Mouse (Mus musculus) left cerebral cortex, postnatal 25 days (tissue): ENCODE measurements around the gene Mcoln2. TPM values are rescaled to one million over a fixed set of nuclear protein-coding genes. Genes with fewer than 3 reads are reported as not detected.
A peak's percentile ranks its signal among the peaks of the same experiment; 100 is the strongest.

Experiments
- DNase-seq, 2 experiments: peaks; one replicate each; pipeline ENCODE4 v3.0.0; 2022; ENCODE audit warnings: low spot score in 2 of 2, mixed read lengths in 1 of 2
- intact Hi-C: fragments of 180-260 bp; cut with DNase I; formaldehyde crosslinking; loops from one replicate; pipeline ENCODE4 v1.15.1; 2025
- total RNA-seq, 2 experiments: library from RNA; stranded (reverse); gene quantifications; 2 replicates each; pipeline ENCODE4 v1.2.3; 2021

Gene Mcoln2
- total RNA-seq, result not detected

GRCm38 (mm10) chr3:146149156-146150057, at the start of gene Mcoln2:
Gene Mcoln2, plus strand, starts transcription at chr3:146149833.
- DNase-seq, result no peak
- intact Hi-C loops, result no loop called here

DNA sequence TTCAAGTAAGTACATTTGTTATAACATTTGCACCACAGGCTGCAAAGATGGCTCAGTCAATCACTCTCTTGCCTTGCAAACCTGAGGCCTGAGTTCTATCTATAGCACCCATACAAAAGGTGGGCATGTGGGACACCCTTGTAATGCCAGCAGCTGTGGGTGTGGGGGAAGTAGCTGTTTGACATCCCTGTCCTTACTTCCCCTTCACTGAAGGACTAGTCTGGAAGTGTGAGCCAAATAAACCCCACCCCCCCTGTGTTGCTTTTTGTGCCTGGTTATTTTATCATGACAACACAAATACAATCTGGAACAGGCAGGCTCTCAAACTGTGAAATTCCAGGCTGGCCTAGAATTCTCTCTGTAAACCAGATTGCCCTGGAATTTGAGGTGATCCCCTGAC, 49.7 kb upstream of the Mcoln2 start:
- intact Hi-C loops, result no loop called here
- no peak for DNase-seq

DNA sequence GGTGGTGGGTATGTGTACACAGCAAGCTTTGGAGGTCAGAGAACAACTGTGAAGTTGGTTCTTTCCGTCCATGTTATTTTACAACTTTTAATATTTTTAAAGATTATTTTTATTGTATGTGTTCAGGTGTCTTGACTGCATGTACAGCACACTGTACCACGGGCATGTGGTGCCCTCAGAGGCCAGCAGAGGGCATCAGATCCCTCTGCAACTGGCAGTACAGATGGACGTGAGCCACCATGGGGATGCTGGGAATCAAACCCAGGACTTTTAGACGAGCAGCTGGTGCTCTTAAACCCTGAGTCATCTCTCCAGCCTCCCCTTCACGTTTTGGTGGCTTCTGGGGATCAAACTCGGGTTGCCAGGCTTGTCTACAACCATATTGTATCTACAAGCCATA, 47.6 kb upstream of the Mcoln2 start:
- DNase-seq, result no peak
- intact Hi-C loops, result no loop called here

GRCm38 (mm10) chr3:146107116-146107849, 42.4 kb upstream of the Mcoln2 start:
- no peak for DNase-seq
- intact Hi-C loops, result no loop called here

DNA sequence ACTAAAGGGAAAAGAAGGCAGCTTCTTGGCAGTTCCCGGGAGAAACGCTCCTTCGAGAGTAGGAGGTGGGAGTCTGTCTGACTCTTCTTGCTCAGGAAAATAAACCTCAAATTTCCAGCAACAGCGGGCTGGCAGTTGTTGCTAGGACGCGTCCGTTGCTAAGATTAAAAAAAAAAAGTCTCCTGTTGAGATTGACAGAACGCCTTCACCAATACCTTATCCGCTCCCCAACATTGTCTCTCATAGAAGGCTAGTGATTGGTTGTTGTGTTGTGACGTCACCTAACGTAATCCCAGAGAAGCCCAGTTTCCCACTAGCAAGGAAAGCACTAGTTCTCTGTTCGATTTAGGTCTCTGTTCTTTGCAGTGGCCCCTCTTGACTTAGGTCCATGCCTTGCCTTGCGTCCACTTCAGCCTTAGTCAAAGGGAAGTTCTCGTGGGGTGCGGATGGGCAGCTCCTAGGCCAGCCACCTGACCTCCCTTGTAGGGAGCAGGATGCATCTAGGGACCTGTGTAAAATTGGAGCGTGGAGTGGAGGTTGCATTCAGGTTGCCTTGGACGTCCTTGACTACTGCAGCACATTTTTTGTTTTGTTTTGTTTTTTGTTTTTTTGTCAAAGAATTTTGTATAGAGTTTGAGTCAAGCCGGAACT, 41.6 kb upstream of the Mcoln2 start, which contains the start of gene Wdr63:
Wdr63 (minus strand) TSS at position 210 of the 651 bp plus-strand sequence.
- intact Hi-C loops, result no loop called here

DNA sequence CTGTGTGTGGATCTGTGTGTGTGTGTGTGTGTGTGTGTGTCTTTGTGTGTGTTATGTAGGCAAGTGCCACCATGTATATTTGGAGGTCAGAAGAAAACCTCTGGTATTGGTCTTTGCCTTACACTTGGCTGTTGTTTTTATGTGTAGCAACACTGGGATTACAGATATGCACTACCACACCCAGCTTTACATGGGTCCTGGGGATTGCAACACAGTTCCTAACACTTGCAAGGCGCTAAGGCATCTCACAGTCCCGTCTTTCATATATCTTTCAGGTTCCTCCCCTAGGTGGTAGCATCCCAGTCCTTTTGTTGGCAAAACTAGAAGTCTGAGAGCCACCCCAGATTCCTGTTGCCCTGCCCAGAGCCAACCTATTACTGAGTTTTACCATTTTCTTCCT, 40.7 kb upstream of the Mcoln2 start:
- no peak for DNase-seq
- intact Hi-C loops, result no loop called here

More for the DNA sequence above, 41.6 kb upstream of the Mcoln2 start, which contains the start of gene Wdr63:
- peak; percentile 79 to 89 for DNase-seq

- intact Hi-C loops, result no loop called here
- no peak for DNase-seq
Measured at GRCm38 (mm10) chr3:146110358-146110757, 39.3 kb upstream of the Mcoln2 start.

DNA sequence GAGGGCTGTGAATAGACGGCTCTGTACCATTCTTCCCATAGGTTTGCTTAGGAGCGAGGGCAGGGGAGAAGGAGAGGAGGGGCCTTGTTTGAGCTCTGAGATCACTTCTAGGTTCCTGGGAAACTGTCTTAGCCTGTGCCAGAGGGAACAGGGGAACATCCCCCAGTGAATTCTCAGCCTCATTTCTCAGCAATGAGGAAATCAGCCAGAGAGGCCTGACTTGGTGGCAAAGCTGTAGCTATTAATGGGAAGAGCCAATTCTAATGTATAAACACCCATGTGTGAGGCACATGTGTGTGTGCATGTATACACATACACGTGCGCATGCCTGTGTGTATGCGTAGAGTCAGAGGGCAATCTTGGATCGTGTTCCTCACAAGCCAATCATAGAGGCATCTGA, 38.7 kb upstream of the Mcoln2 start:
- intact Hi-C loops, result no loop called here
- DNase-seq, result no peak

- intact Hi-C loops, result no loop called here
- DNase-seq, result no peak
Measured at GRCm38 (mm10) chr3:146117258-146117996, 32.2 kb upstream of the Mcoln2 start, which contains the start of gene Mcoln3. Gene Mcoln3, plus strand, starts transcription at chr3:146117450.

- intact Hi-C loops, result no loop called here
- DNase-seq, result no peak
Measured at GRCm38 (mm10) chr3:146117997-146118457, 31.6 kb upstream of the Mcoln2 start.

DNA sequence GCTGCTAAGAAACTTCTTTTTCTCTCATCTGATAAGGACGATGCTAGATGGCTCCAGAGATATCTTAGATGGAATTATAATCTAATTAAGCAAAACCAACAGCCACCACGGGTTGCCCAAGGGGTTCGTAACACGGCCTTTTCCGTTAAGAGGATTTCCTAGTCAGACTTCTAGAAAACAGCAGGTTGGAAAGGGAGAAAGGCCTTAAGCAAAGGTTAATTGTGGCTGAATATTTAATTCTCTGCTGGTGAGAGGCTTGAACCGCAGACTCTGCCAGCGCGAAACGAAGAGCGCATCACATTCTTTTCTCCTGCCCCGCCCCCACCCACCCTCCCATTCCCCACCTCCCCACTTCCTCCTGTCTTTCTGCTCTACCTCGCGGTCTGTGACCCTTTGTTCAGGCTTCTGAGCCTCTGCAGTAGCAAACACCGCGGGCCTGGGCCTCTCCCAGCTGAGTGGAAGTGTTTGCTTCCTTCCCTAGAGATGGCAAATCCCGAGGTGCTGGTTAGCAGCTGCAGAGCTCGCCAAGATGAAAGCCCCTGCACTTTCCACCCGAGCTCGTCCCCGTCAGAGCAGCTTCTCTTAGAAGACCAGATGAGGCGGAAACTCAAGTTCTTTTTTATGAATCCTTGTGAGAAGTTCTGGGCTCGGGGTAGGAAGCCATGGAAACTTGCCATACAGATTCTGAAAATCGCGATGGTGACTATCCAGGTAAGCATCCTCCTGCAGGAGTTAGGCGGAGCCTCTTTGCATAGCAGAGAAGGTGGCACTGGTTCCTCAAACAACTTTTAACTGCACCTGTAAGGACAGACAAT, 28.1 kb upstream of the Mcoln2 start:
- no peak for DNase-seq
- intact Hi-C loops, result no loop called here

GRCm38 (mm10) chr3:146122125-146122420, 27.6 kb upstream of the Mcoln2 start:
- DNase-seq, result no peak
- intact Hi-C loops, result no loop called here

DNA sequence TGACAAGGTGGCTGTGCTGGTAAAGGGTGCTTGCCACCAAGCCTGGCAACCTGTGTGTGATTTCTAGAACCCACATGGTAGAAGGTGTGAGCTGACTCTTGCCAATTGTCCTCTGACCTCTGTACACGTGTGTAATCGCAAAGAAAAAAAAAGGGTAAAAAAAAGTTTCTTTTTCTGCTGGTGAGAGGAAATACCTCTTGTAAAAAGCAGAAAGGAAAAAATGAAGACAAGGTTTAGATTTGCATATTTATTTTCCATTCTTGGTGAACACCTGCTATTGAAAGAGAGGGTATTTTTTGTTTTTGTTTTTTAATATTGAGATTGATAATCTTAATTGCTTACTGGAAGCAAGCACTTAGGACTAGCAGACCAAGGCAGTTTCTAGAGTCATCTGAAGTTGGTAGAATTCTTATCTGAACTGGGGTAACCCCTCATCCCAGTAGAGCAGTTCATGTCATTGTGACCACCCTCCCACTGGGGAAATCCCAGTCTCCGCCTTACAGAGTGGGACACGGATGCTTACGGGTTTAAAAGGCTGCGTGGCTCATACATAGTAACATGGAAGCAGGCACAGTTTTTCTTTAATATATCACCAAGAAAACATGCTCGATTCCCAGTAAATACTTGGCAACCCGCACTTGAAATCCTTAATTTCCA, 26.7 kb upstream of the Mcoln2 start:
- DNase-seq, result no peak
- intact Hi-C loops, result no loop called here

- no peak for DNase-seq
- intact Hi-C loops, result no loop called here
Measured at GRCm38 (mm10) chr3:146123464-146123825, 26.2 kb upstream of the Mcoln2 start.

DNA sequence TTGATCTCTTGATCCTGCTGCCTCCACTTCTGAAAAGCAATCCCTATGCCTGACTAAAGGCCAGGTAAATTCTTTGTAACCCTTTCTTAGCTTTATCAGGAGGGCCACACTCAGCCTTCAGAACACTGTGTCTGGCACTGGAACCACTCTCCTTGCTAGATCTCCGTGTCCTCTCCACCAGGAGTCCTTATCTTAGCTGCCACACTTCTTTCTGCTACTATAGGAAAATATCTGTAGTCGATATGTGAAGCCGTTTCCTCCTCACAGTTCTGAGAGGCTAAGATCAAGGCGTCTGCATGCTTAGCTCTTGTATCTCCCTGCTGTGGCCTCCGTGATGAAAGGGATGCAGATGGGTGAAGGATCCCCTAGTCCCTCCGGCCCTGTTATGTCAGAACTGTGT, 22.4 kb upstream of the Mcoln2 start:
- intact Hi-C loops, result no loop called here
- DNase-seq, result no peak

DNA sequence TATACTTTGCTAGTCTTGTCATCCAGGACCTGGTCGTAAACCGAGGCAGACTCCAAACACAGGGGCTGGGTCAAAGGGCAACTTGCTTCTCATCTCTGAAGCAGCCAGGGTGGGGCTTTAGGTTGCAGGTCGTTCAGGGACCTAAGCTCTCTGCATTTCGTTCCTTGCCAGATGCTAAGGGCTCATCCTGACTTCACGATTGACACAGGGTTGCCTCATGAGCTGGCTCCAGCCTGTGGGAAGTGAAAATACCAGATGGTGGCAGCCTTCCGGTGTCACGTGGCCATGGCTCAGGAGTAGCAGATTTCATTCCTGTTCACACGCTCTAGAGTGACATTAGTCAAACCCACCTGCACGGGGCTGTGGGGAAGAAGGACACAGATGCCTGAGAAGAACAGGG, 14.8 kb upstream of the Mcoln2 start:
- intact Hi-C loops, result no loop called here
- no peak for DNase-seq

- intact Hi-C loops, result no loop called here
- no peak for DNase-seq
Measured at GRCm38 (mm10) chr3:146135417-146135816, 14.2 kb upstream of the Mcoln2 start.

DNA sequence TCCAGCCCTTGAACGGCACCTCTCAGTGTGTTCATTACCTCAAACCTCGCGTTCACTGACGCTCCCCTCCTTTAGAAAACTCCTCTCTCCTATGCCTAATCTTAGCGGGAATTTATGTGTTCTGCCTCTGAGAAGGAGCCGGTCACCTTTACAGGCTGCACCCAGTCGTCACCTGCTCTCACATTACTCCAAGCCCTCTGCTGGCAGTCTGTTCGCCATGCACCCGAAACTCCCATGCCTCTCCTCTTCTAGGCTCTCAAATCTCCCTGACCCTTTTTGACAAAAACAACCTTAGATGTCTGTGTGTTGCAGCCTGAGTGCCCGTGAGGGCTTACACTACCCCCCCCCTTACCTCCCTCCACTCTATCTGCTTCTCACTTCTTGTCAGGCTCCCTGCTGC, 13.2 kb upstream of the Mcoln2 start:
- DNase-seq, result no peak

More for the DNA sequence above, 13.2 kb upstream of the Mcoln2 start:
- intact Hi-C loops, result no loop called here
